ENCODE assay signal across 8 mouse cellular contexts in the genomic region with DNA sequence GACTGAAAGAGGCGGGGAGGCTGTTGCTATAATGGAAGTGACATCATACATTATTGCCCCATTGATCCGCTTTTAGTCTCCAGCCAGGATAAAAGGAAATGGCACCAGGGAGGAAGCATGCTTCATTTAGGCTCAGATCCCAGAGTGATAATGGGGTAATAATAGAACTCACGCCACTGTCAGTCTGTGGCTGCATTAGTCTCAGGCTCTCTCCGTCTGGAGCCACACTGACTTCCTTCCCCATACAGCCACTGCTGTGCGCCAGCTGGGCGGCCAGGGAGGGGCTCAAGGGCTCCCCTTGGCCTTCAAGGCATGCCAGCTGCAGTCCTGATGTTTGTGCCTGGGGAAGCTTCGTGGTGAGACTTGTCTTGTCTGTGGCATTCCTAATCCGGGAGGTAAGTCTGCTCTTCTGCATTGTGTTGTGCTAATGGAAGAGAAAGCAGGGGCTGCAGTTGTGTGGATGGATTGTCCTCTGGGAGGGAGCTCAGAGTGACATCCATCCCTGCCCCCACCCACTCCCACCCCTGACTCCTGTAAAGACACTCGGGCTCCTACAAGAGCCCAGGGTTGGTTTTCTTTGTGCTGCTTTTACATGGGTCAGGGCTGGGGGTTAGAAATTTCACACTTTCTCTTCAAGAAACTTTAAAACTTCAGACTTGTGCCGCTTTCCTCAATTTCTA.
DNase-seq lines count a peak whose midpoint lies in the region; ATAC-seq lines count a peak whose summit lies in the region.

No protein-coding gene starts in this region.

- peak overlapping the region; percentile 82 for H3K27ac ChIP-seq in heart, embryonic 11.5 days (ENCODE audit: low read depth, low read length)
- H3K27ac ChIP-seq in lung, embryonic 16.5 days (ENCODE audit: low read length): peak overlapping the region; percentile 94

- peak overlapping the region; percentile 56 for H3K4me2 ChIP-seq in heart, embryonic 11.5 days
- H3K4me2 ChIP-seq in lung, embryonic 16.5 days (ENCODE audit: low read depth, low read length): peak overlapping the region; percentile 51

- DNase-seq in gastrocnemius, adult 18-20 months (ENCODE audit: low spot score): peak; percentile 43
- no peak for DNase-seq in gastrocnemius, postnatal 10 days
- DNase-seq in kidney, adult 9 months: peak; percentile 69
- DNase-seq in retina, embryonic 14.5 days (ENCODE audit: low spot score): peak; percentile 54
- DNase-seq in cerebellum, adult 9-10 months: no peak

- peak; percentile 98 for ATAC-seq in common myeloid progenitor, adult 5-6 weeks (replicated peaks; ENCODE audit: low read depth, poor library complexity, severe bottlenecking)
- peak; percentile 64; the same call in 1 of the 2 replicates for ATAC-seq in heart, embryonic 11.5 days (replicated peaks; ENCODE audit: insufficient number of reproducible peaks, low FRiP score, low TSS enrichment)
- peak; percentile 90 for ATAC-seq in lung, embryonic 16.5 days (ENCODE audit: low read depth)

- no peaks in the 10 kb centered on the region for H3K9me3 ChIP-seq in heart, embryonic 11.5 days (replicated peaks; ENCODE audit: control insufficient read depth, low read length)
- H3K9me3 ChIP-seq in lung, embryonic 16.5 days (ENCODE audit: control insufficient read depth, low read length): no peaks in the 10 kb centered on the region

- peaks cover 43% of the 10 kb centered on the region for H3K4me1 ChIP-seq in heart, embryonic 11.5 days (ENCODE audit: control insufficient read depth, insufficient read depth, low read length)
- peaks cover 63% of the 10 kb centered on the region for H3K4me1 ChIP-seq in lung, embryonic 16.5 days (replicated peaks; ENCODE audit: control insufficient read depth, insufficient read depth, low read length)

- H3K9ac ChIP-seq in heart, embryonic 11.5 days (ENCODE audit: low read depth, low read length): peak overlapping the region; percentile 66; the same call in 1 of the 2 replicates
- H3K9ac ChIP-seq in lung, embryonic 16.5 days (ENCODE audit: low read length): peak overlapping the region; percentile 55

- no peak overlapping the region for H3K4me3 ChIP-seq in heart, embryonic 11.5 days (ENCODE audit: low read depth, low read length)
- peak overlapping the region; percentile 32 for H3K4me3 ChIP-seq in lung, embryonic 16.5 days (ENCODE audit: low read length)

- 17% methylated on average over 10 of the region's 10 CpGs for WGBS in heart, embryonic 11.5 days (ENCODE audit: insufficient replicate concordance)
- WGBS in lung, embryonic 16.5 days: 18% methylated on average over 10 of the region's 10 CpGs

- peaks cover 6% of the 10 kb centered on the region; the same call in 1 of the 2 replicates for H3K36me3 ChIP-seq in heart, embryonic 11.5 days (ENCODE audit: control insufficient read depth, insufficient read depth, low read length)
- H3K36me3 ChIP-seq in lung, embryonic 16.5 days (ENCODE audit: control insufficient read depth, insufficient read depth, low read length): peaks cover 17% of the 10 kb centered on the region

- H3K27me3 ChIP-seq in heart, embryonic 11.5 days (ENCODE audit: control insufficient read depth, insufficient read depth, low read length): no peaks in the 10 kb centered on the region
- H3K27me3 ChIP-seq in lung, embryonic 16.5 days (ENCODE audit: control insufficient read depth, insufficient read depth, low read depth, low read length): no peaks in the 10 kb centered on the region

Comparison
In these comparisons a context has a peak if more than half of its experiments do, and no peak if none do; other contexts are left out.
1. DNase-seq: peak in gastrocnemius, adult 18-20 months (single experiment), kidney, adult 9 months (single experiment) and retina, embryonic 14.5 days (single experiment); none in gastrocnemius, postnatal 10 days (single experiment) and cerebellum, adult 9-10 months (single experiment).
2. Peak in every context shown above with its lines, with median percentiles within 50 percentile points of each other: ATAC-seq.